ENCODE assay signal across 8 mouse cellular contexts in genomic region chr13:3537594-3538222, GRCm38 (mm10). TPM values are rescaled to one million over a fixed set of nuclear protein-coding genes. Genes with fewer than 3 reads are reported as not detected.
DNase-seq lines count a peak whose midpoint lies in the region; ATAC-seq and TF ChIP-seq lines count a peak whose summit lies in the region.

Gene Gdi2 (plus strand): TSS chr13:3538063.

- dilution Hi-C loops in CH12.LX (cut with MboI; ENCODE audit: extremely low pct_ligation_motif_present, extremely low pct_unique_long_range_greater_than_20kb, low sequenced_read_pairs), result no loop called here

- no peak for TF ChIP-seq CTCF in CH12.LX (conservative IDR thresholded peaks at IDR 0.05 in 1 of 2, IDR thresholded peaks at IDR 0.05 in 1 of 2; ENCODE audit: low read depth in 2 of 2, low read length in 2 of 2)
- no peak for TF ChIP-seq CTCF in heart, postnatal 0 days (IDR thresholded peaks at IDR 0.05; ENCODE audit: low read depth)
- no peak for TF ChIP-seq CTCF in testis, adult 2 months (IDR thresholded peaks at IDR 0.05; ENCODE audit: control insufficient read depth, insufficient read depth, insufficient replicate concordance, low read depth, low read length)

- H3K27me3 ChIP-seq in CH12.LX (replicated peaks), result no peaks in the 10 kb centered on the region
- H3K27me3 ChIP-seq in forebrain, embryonic 12.5 days, result no peaks in the 10 kb centered on the region
- no peaks in the 10 kb centered on the region for H3K27me3 ChIP-seq in heart, postnatal 0 days (ENCODE audit: control insufficient read depth, insufficient read depth, low read length)
- no peaks in the 10 kb centered on the region for H3K27me3 ChIP-seq in liver, embryonic 16.5 days (ENCODE audit: control insufficient read depth, insufficient read depth, low read depth, low read length)
- no peaks in the 10 kb centered on the region for H3K27me3 ChIP-seq in neural tube, embryonic 13.5 days
- H3K27me3 ChIP-seq in testis, adult 2 months (ENCODE audit: control insufficient read depth, insufficient read depth, low read length), result no peaks in the 10 kb centered on the region

- peaks cover 0 to 36% of the 10 kb centered on the region in 2 experiments; a peak in 3 of 4 replicates for H3K4me1 ChIP-seq in CH12.LX (ENCODE audit: control insufficient read depth in 1 of 2, insufficient read depth in 2 of 2)
- H3K4me1 ChIP-seq in forebrain, embryonic 12.5 days, result peaks cover 37% of the 10 kb centered on the region
- H3K4me1 ChIP-seq in heart, postnatal 0 days (ENCODE audit: control insufficient read depth, insufficient read depth), result peaks cover 22% of the 10 kb centered on the region
- H3K4me1 ChIP-seq in liver, embryonic 16.5 days (ENCODE audit: control insufficient read depth, low read depth, low read length), result peaks cover 24% of the 10 kb centered on the region
- peaks cover 44% of the 10 kb centered on the region for H3K4me1 ChIP-seq in neural tube, embryonic 13.5 days (replicated peaks)
- peaks cover 8% of the 10 kb centered on the region for H3K4me1 ChIP-seq in testis, adult 2 months (ENCODE audit: control insufficient read depth, insufficient read depth, low read length)

- peak; percentile 96 for DNase-seq in CH12.LX (ENCODE audit: extremely low read depth)
- DNase-seq in c-Kit-positive CD71-positive TER-119-negative erythroid progenitor cells, embryonic 14.5 days (ENCODE audit: low read depth), result peak; percentile 95
- DNase-seq in heart, postnatal 0 days (ENCODE audit: low spot score), result peak; percentile 98
- peak; percentile 97 to 98 for DNase-seq in kidney, postnatal 4 days

- TF ChIP-seq POLR2A in CH12.LX (IDR thresholded peaks at IDR 0.05; ENCODE audit: low read depth, low read length), result peak; percentile 71
- peak; percentile 72 for TF ChIP-seq POLR2A in testis, adult 2 months (IDR thresholded peaks at IDR 0.05; ENCODE audit: control insufficient read depth, low read depth, low read length)

- peak within 1 kb of the TSS; percentile 100 for H3K4me2 ChIP-seq in CH12.LX (ENCODE audit: insufficient read depth, low read depth, poor library complexity, severe bottlenecking)
- peak within 1 kb of the TSS; percentile 71 for H3K4me2 ChIP-seq in forebrain, embryonic 12.5 days
- peak within 1 kb of the TSS; percentile 71 for H3K4me2 ChIP-seq in heart, postnatal 0 days (ENCODE audit: low read depth, low read length)
- H3K4me2 ChIP-seq in liver, embryonic 16.5 days (ENCODE audit: low read depth, low read length), result peak within 1 kb of the TSS; percentile 87
- peak within 1 kb of the TSS; percentile 88 for H3K4me2 ChIP-seq in neural tube, embryonic 13.5 days

- H3K4me3 ChIP-seq in CH12.LX (replicated peaks in 1 of 3; ENCODE audit: low read depth in 2 of 3, low read length in 2 of 3, poor library complexity in 1 of 3), result peak within 1 kb of the TSS; percentile 82 to 96 (median 86)
- H3K4me3 ChIP-seq in forebrain, embryonic 12.5 days (replicated peaks), result peak within 1 kb of the TSS; percentile 94
- H3K4me3 ChIP-seq in heart, postnatal 0 days (ENCODE audit: low read depth, low read length), result peak within 1 kb of the TSS; percentile 93
- peak within 1 kb of the TSS; percentile 98 for H3K4me3 ChIP-seq in liver, embryonic 16.5 days (ENCODE audit: low read depth, low read length)
- H3K4me3 ChIP-seq in neural tube, embryonic 13.5 days, result peak within 1 kb of the TSS; percentile 94
- H3K4me3 ChIP-seq in testis, adult 2 months (ENCODE audit: control insufficient read depth, low read depth, low read length), result peak within 1 kb of the TSS; percentile 100

- peaks cover 0 to 4% of the 10 kb centered on the region in 2 experiments for H3K36me3 ChIP-seq in CH12.LX (replicated peaks in 1 of 2; ENCODE audit: control insufficient read depth in 1 of 2, insufficient read depth in 1 of 2, low read length in 1 of 2)
- no peaks in the 10 kb centered on the region for H3K36me3 ChIP-seq in forebrain, embryonic 12.5 days (replicated peaks)
- no peaks in the 10 kb centered on the region for H3K36me3 ChIP-seq in heart, postnatal 0 days (replicated peaks; ENCODE audit: control insufficient read depth, insufficient read depth, low read length)
- H3K36me3 ChIP-seq in liver, embryonic 16.5 days (ENCODE audit: control insufficient read depth, insufficient read depth), result no peaks in the 10 kb centered on the region
- H3K36me3 ChIP-seq in neural tube, embryonic 13.5 days, result no peaks in the 10 kb centered on the region
- H3K36me3 ChIP-seq in testis, adult 2 months (ENCODE audit: control insufficient read depth, insufficient read depth, low read length), result no peaks in the 10 kb centered on the region

- TF ChIP-seq EP300 in CH12.LX (IDR thresholded peaks at IDR 0.05; ENCODE audit: low read length), result no peak
- TF ChIP-seq EP300 in heart, postnatal 0 days (IDR thresholded peaks at IDR 0.05; ENCODE audit: low read depth), result peak; percentile 97

- H3K9me3 ChIP-seq in CH12.LX (replicated peaks; ENCODE audit: low read length), result peaks cover 5% of the 10 kb centered on the region
- peaks cover 4% of the 10 kb centered on the region; the same call in 1 of the 2 replicates for H3K9me3 ChIP-seq in forebrain, embryonic 12.5 days
- no peaks in the 10 kb centered on the region for H3K9me3 ChIP-seq in heart, postnatal 0 days (replicated peaks; ENCODE audit: control insufficient read depth, low read length)
- H3K9me3 ChIP-seq in liver, embryonic 16.5 days (replicated peaks; ENCODE audit: control insufficient read depth, low read length), result no peaks in the 10 kb centered on the region
- H3K9me3 ChIP-seq in neural tube, embryonic 13.5 days, result 0 out of 2 replicates have a peak, but pooled peaks cover 5% of the 10 kb centered on the region

- peak within 1 kb of the TSS; percentile 100 for H3K27ac ChIP-seq in CH12.LX (ENCODE audit: insufficient read depth, low read depth)
- peak within 1 kb of the TSS; percentile 99 for H3K27ac ChIP-seq in forebrain, embryonic 12.5 days
- peak within 1 kb of the TSS; percentile 99 for H3K27ac ChIP-seq in heart, postnatal 0 days (ENCODE audit: low read depth)
- H3K27ac ChIP-seq in liver, embryonic 16.5 days (ENCODE audit: low read length), result peak within 1 kb of the TSS; percentile 98
- peak within 1 kb of the TSS; percentile 99 for H3K27ac ChIP-seq in neural tube, embryonic 13.5 days (replicated peaks)
- H3K27ac ChIP-seq in testis, adult 2 months (ENCODE audit: control insufficient read depth, insufficient read depth, low read depth, low read length), result peak within 1 kb of the TSS; percentile 99

- peak; percentile 98 for ATAC-seq in forebrain, embryonic 12.5 days (ENCODE audit: low FRiP score)
- ATAC-seq in heart, postnatal 0 days (ENCODE audit: insufficient read depth, low read depth), result peak; percentile 96
- ATAC-seq in liver, embryonic 16.5 days (ENCODE audit: low read depth), result peak; percentile 97
- ATAC-seq in neural tube, embryonic 13.5 days (ENCODE audit: low read depth), result peak; percentile 98

- H3K9ac ChIP-seq in CH12.LX (ENCODE audit: insufficient read depth, low read depth), result peak within 1 kb of the TSS; percentile 95
- peak within 1 kb of the TSS; percentile 97 for H3K9ac ChIP-seq in forebrain, embryonic 12.5 days
- peak within 1 kb of the TSS; percentile 96 for H3K9ac ChIP-seq in heart, postnatal 0 days (replicated peaks; ENCODE audit: low read depth, low read length)
- peak within 1 kb of the TSS; percentile 98 for H3K9ac ChIP-seq in liver, embryonic 16.5 days (ENCODE audit: low read depth, low read length)
- peak within 1 kb of the TSS; percentile 98 for H3K9ac ChIP-seq in neural tube, embryonic 13.5 days

- peaks cover 46% of the 10 kb centered on the region for H3K79me2 ChIP-seq in CH12.LX (replicated peaks; ENCODE audit: control insufficient read depth, extremely low read depth, insufficient read depth, poor library complexity, severe bottlenecking)

- in situ Hi-C loops in CH12.LX (cut with MboI; ENCODE audit: low pct_ligation_motif_present, low pct_unique_long_range_greater_than_20kb, low sequenced_read_pairs), result loop anchor here (25.0 kb wide), 1 partner anchor 125 kb away; no protein-coding TSS in a partner anchor

- WGBS in forebrain, embryonic 12.5 days, result under 1% methylated on average over 40 of the region's 47 CpGs
- WGBS in heart, postnatal 0 days, result under 1% methylated on average over 42 of the region's 47 CpGs
- WGBS in liver, embryonic 16.5 days (ENCODE audit: insufficient replicate concordance), result under 1% methylated on average over 43 of the region's 47 CpGs
- 1% methylated on average over 45 of the region's 47 CpGs for WGBS in neural tube, embryonic 13.5 days

- TF ChIP-seq RAD21 in CH12.LX (IDR thresholded peaks at IDR 0.05; ENCODE audit: low read depth, low read length), result no peak

TF ChIP-seq in CH12.LX, 34 proteins besides CTCF, POLR2A, EP300 and RAD21 (continues in another document):
- peak; percentile 93 for TF ChIP-seq MXI1 (IDR thresholded peaks at IDR 0.05; ENCODE audit: low read depth, low read length)
- TF ChIP-seq SMC3 (IDR thresholded peaks at IDR 0.05; ENCODE audit: low read depth, low read length), result no peak
- peak; percentile 64 for TF ChIP-seq IRF4 (IDR thresholded peaks at IDR 0.05; ENCODE audit: low read depth, low read length)
- no peak for TF ChIP-seq MAFK (IDR thresholded peaks at IDR 0.05; ENCODE audit: insufficient replicate concordance, low read length)
- TF ChIP-seq USF2 (conservative IDR thresholded peaks at IDR 0.05; ENCODE audit: low read depth, low read length), result peak; percentile 32; the same call in 1 of the 2 replicates
- peak; percentile 77 for TF ChIP-seq NELFE (IDR thresholded peaks at IDR 0.05; ENCODE audit: low read depth, low read length)
- no peak for TF ChIP-seq JUN (IDR thresholded peaks at IDR 0.05; ENCODE audit: insufficient read depth, low read depth, low read length)
- peak; percentile 59; the same call in 1 of the 2 replicates for TF ChIP-seq MEF2A (IDR thresholded peaks at IDR 0.05; ENCODE audit: borderline replicate concordance, low read depth, low read length)
- peak; percentile 99 for TF ChIP-seq MAX (IDR thresholded peaks at IDR 0.05; ENCODE audit: low read length)
- TF ChIP-seq USF1 (IDR thresholded peaks at IDR 0.05; ENCODE audit: low read depth, low read length), result peak; percentile 48
- TF ChIP-seq ZKSCAN1 (IDR thresholded peaks at IDR 0.05; ENCODE audit: borderline replicate concordance, low read depth, low read length), result peak; percentile 7; the same call in 1 of the 2 replicates
- TF ChIP-seq NRF1 (IDR thresholded peaks at IDR 0.05; ENCODE audit: low read depth, low read length), result 0 out of 2 replicates have a peak, but pooled peaks have one; percentile 26

RNA-seq across cellular contexts. Expression of gene Gdi2, which starts in this region (rescaled TPM):
- 249 and 263 TPM in 2 replicates for total RNA-seq in CH12.LX (2012; rRNA removed)
- total RNA-seq in CH12.LX (2014; rRNA removed), result 609 and 719 TPM in 2 replicates
- polyA plus RNA-seq in CH12.LX (2012; ENCODE audit: insufficient read length, low read depth), result 628 and 655 TPM in 2 replicates
- 434 and 459 TPM in 2 replicates for polyA plus RNA-seq in forebrain, embryonic 12.5 days (2016; fragmentation: Nextera tagmentation; extraction: Ambion mirVana)
- 152 and 170 TPM in 2 replicates for total RNA-seq in heart, postnatal 0 days (2014; rRNA removed; ENCODE audit: low replicate concordance)
- 268 and 285 TPM in 2 replicates for polyA plus RNA-seq in heart, postnatal 0 days (2015; fragmentation: Nextera tagmentation; extraction: Ambion mirVana)
- 150 and 152 TPM in 2 replicates for polyA plus RNA-seq in liver, embryonic 16.5 days (2015; fragmentation: Nextera tagmentation; extraction: Ambion mirVana)
- 450 and 461 TPM in 2 replicates for polyA plus RNA-seq in neural tube, embryonic 13.5 days (2015; fragmentation: Nextera tagmentation; extraction: Ambion mirVana)
- 214 TPM in 2 replicates for polyA plus RNA-seq in testis, adult 2 months (2012; rRNA removed)

Comparison
In these comparisons a context has a peak if more than half of its experiments do, and no peak if none do; other contexts are left out.
1. Peak in every context shown above with its lines: DNase-seq, ATAC-seq, H3K4me3 ChIP-seq and H3K27ac ChIP-seq.